In the genomic region with DNA sequence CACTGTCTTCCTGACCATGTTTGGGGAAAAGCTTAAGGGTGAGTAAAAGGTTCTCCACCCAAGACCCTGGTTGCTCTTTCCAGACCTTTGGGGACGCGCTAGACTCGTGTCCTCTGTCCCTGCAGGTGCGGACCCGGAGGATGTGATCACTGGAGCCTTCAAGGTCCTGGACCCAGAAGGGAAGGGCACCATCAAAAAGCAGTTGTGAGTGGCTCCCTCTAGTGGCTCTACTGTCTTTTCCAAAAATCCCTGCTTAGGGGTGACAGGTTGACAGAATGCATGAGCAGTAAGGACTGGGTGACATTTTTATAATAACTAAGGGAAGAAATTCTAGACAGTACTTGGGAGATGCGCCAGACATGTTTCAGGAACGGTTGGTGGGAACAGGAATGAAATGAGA, we compare ENCODE assay signal across 9 mouse cellular contexts. TPM values are rescaled to one million over a fixed set of nuclear protein-coding genes. Genes with fewer than 3 reads are reported as not detected.
DNase-seq lines count a peak whose midpoint lies in the region; ATAC-seq and TF ChIP-seq lines count a peak whose summit lies in the region.
"Had no signal": no experiment of that assay in that cellular context is flagged by ENCODE, and none has a peak within 500 bp of the region (broad histone marks: within the 10 kb centered on the region; RNA-seq: fewer than 3 reads in every experiment).

No protein-coding gene starts in this region.

- ATAC-seq in embryonic facial prominence, embryonic 14.5 days (ENCODE audit: low read depth), result no peak
- ATAC-seq in stomach, postnatal 0 days (ENCODE audit: low FRiP score, low TSS enrichment), result no peak
- ATAC-seq in granulocyte monocyte progenitor cell, adult 5-6 weeks (replicated peaks; ENCODE audit: poor library complexity, severe bottlenecking), result no peak

- no peaks in the 10 kb centered on the region for H3K9me3 ChIP-seq in embryonic facial prominence, embryonic 14.5 days (ENCODE audit: control insufficient read depth, low read length)
- no peaks in the 10 kb centered on the region for H3K9me3 ChIP-seq in stomach, postnatal 0 days (ENCODE audit: control insufficient read depth, low read length)
- H3K9me3 ChIP-seq: lung, embryonic 15.5 days had no signal

- TF ChIP-seq POLR2A in spleen, adult 2 months (IDR thresholded peaks at IDR 0.05; ENCODE audit: low read depth, low read length), result no peak

- peak; percentile 43; the same call in 1 of the 2 replicates for TF ChIP-seq CTCF in spleen, adult 2 months (IDR thresholded peaks at IDR 0.05; ENCODE audit: extremely low read depth, insufficient read depth, insufficient read length, insufficient replicate concordance)
- peak; percentile 78 for TF ChIP-seq CTCF in stomach, postnatal 0 days (IDR thresholded peaks at IDR 0.05; ENCODE audit: low read depth)

- H3K27me3 ChIP-seq in spleen, adult 2 months (ENCODE audit: control insufficient read depth, insufficient read depth, low read length), result no peaks in the 10 kb centered on the region
- H3K27me3 ChIP-seq in embryonic facial prominence, embryonic 14.5 days (replicated peaks; ENCODE audit: control insufficient read depth, insufficient read depth, low read length), result no peaks in the 10 kb centered on the region
- no peaks in the 10 kb centered on the region for H3K27me3 ChIP-seq in stomach, postnatal 0 days (ENCODE audit: control insufficient read depth, insufficient read depth, low read length)
- H3K27me3 ChIP-seq: lung, embryonic 15.5 days had no signal

- H3K27ac ChIP-seq in spleen, adult 2 months (ENCODE audit: insufficient read depth, low read length), result no peak overlapping the region; the same call in 1 of the 2 replicates
- H3K27ac ChIP-seq in embryonic facial prominence, embryonic 14.5 days (replicated peaks; ENCODE audit: low read depth, low read length), result no peak overlapping the region
- H3K27ac ChIP-seq in stomach, postnatal 0 days (replicated peaks), result no peak overlapping the region
- H3K27ac ChIP-seq: lung, embryonic 15.5 days had no signal

- peaks cover 17% of the 10 kb centered on the region for H3K36me3 ChIP-seq in spleen, adult 2 months (ENCODE audit: control insufficient read depth, insufficient read depth, low read length)
- no peaks in the 10 kb centered on the region for H3K36me3 ChIP-seq in embryonic facial prominence, embryonic 14.5 days (ENCODE audit: control insufficient read depth, insufficient read depth, low read length)
- H3K36me3 ChIP-seq in stomach, postnatal 0 days (ENCODE audit: control insufficient read depth, insufficient read depth, low read length), result no peaks in the 10 kb centered on the region
- H3K36me3 ChIP-seq: lung, embryonic 15.5 days had no signal

- H3K4me3 ChIP-seq in spleen, adult 2 months (ENCODE audit: extremely low read depth, insufficient read depth, insufficient read length), result no peak overlapping the region
- H3K4me3 ChIP-seq in embryonic facial prominence, embryonic 14.5 days (ENCODE audit: low read depth, low read length), result peak overlapping the region; percentile 11
- no peak overlapping the region for H3K4me3 ChIP-seq in stomach, postnatal 0 days (ENCODE audit: low read depth, low read length)
- H3K4me3 ChIP-seq: lung, embryonic 15.5 days had no signal

- peak; percentile 70 to 80 for DNase-seq in cerebellum, postnatal 10 days
- DNase-seq in cerebellum, adult 11 months, result no peak
- no peak for DNase-seq in spleen, adult 2 months (ENCODE audit: low read depth in 1 of 2, low spot score in 2 of 2)
- DNase-seq in spleen, adult 12 weeks (ENCODE audit: low spot score), result no peak
- no peak for DNase-seq in embryonic facial prominence, embryonic 14.5 days (ENCODE audit: low spot score)
- peak; percentile 39 for DNase-seq in stomach, postnatal 0 days (ENCODE audit: low spot score)
- DNase-seq in layer of hippocampus, postnatal 14 days (ENCODE audit: low spot score in 2 of 2), result no peak

- 38% methylated on average over 7 of the region's 7 CpGs for WGBS in spleen, adult 2 months
- 48% methylated on average over 7 of the region's 7 CpGs for WGBS in embryonic facial prominence, embryonic 14.5 days
- 54% methylated on average over 7 of the region's 7 CpGs for WGBS in stomach, postnatal 0 days

- no peak overlapping the region for H3K9ac ChIP-seq in embryonic facial prominence, embryonic 14.5 days (ENCODE audit: low read depth, low read length)
- H3K9ac ChIP-seq in stomach, postnatal 0 days (ENCODE audit: low read length), result no peak overlapping the region
- H3K9ac ChIP-seq: lung, embryonic 15.5 days had no signal

- H3K4me1 ChIP-seq in spleen, adult 2 months (ENCODE audit: control insufficient read depth, insufficient read depth, insufficient read length), result peaks cover 29% of the 10 kb centered on the region; the same call in 1 of the 2 replicates
- 0 out of 2 replicates have a peak, but pooled peaks cover 4% of the 10 kb centered on the region for H3K4me1 ChIP-seq in embryonic facial prominence, embryonic 14.5 days (ENCODE audit: control insufficient read depth, insufficient read depth, low read length)
- no peaks in the 10 kb centered on the region for H3K4me1 ChIP-seq in stomach, postnatal 0 days (replicated peaks; ENCODE audit: control insufficient read depth, insufficient read depth)

- H3K4me2 ChIP-seq in embryonic facial prominence, embryonic 14.5 days (ENCODE audit: low read depth, low read length), result no peak overlapping the region; the same call in 1 of the 2 replicates
- H3K4me2 ChIP-seq in stomach, postnatal 0 days (replicated peaks; ENCODE audit: low read depth), result no peak overlapping the region

- no peak for TF ChIP-seq EP300 in stomach, postnatal 0 days (optimal IDR thresholded peaks at IDR 0.05)

RNA-seq across cellular contexts. Expression of gene Mylpf, which starts 4.8 kb away (rescaled TPM):
- polyA plus RNA-seq in spleen, adult 2 months (2012; rRNA removed), result 1.2 and 5.2 TPM in 2 replicates
- polyA plus RNA-seq in embryonic facial prominence, embryonic 14.5 days (2014; fragmentation: Nextera tagmentation; extraction: Ambion mirVana), result 1,018 and 1,489 TPM in 2 replicates
- polyA plus RNA-seq in stomach, postnatal 0 days (2015; fragmentation: Nextera tagmentation; extraction: Ambion mirVana), result 11.7 and 15.9 TPM in 2 replicates
- 9.1 and 25.5 TPM in 2 replicates for total RNA-seq in granulocyte monocyte progenitor cell, adult 5-6 weeks (2014; fragmentation: Nextera tagmentation)
- 1.2 and 4.3 TPM in 2 replicates for total RNA-seq in granulocyte monocyte progenitor cell, adult 5-6 weeks (2017)
- 1 to 10 TPM; 1.0 to 1.5 TPM for total RNA-seq in layer of hippocampus, postnatal 14 days (2021)

RNA-seq across cellular contexts. Expression of gene Tbc1d10b, which starts 5.2 kb away (rescaled TPM):
- 33.0 and 34.3 TPM in 2 replicates for polyA plus RNA-seq in spleen, adult 2 months (2012; rRNA removed)
- polyA plus RNA-seq in embryonic facial prominence, embryonic 14.5 days (2014; fragmentation: Nextera tagmentation; extraction: Ambion mirVana), result 25.0 and 27.1 TPM in 2 replicates
- 11.7 and 12.1 TPM in 2 replicates for polyA plus RNA-seq in stomach, postnatal 0 days (2015; fragmentation: Nextera tagmentation; extraction: Ambion mirVana)
- total RNA-seq in granulocyte monocyte progenitor cell, adult 5-6 weeks (2014; fragmentation: Nextera tagmentation), result 27.0 and 33.2 TPM in 2 replicates
- 26.2 and 35.0 TPM in 2 replicates for total RNA-seq in granulocyte monocyte progenitor cell, adult 5-6 weeks (2017)
- total RNA-seq in layer of hippocampus, postnatal 14 days (2021), result 10 to 100 TPM; 93.6 to 97.3 TPM

RNA-seq across cellular contexts. Expression of gene Cd2bp2, which starts 17.6 kb away (rescaled TPM):
- 22.7 and 26.4 TPM in 2 replicates for polyA plus RNA-seq in spleen, adult 2 months (2012; rRNA removed)
- 45.4 and 55.1 TPM in 2 replicates for polyA plus RNA-seq in embryonic facial prominence, embryonic 14.5 days (2014; fragmentation: Nextera tagmentation; extraction: Ambion mirVana)
- 22.8 and 25.2 TPM in 2 replicates for polyA plus RNA-seq in stomach, postnatal 0 days (2015; fragmentation: Nextera tagmentation; extraction: Ambion mirVana)
- total RNA-seq in granulocyte monocyte progenitor cell, adult 5-6 weeks (2014; fragmentation: Nextera tagmentation), result 21.1 and 44.7 TPM in 2 replicates
- total RNA-seq in granulocyte monocyte progenitor cell, adult 5-6 weeks (2017), result 44.1 and 58.2 TPM in 2 replicates
- 10 to 100 TPM; 75.1 to 77.0 TPM for total RNA-seq in layer of hippocampus, postnatal 14 days (2021)

RNA-seq across cellular contexts. Expression of gene Zfp553, which starts 19.4 kb away (rescaled TPM):
- 9.2 and 12.9 TPM in 2 replicates for polyA plus RNA-seq in spleen, adult 2 months (2012; rRNA removed)
- 14.0 and 17.2 TPM in 2 replicates for polyA plus RNA-seq in embryonic facial prominence, embryonic 14.5 days (2014; fragmentation: Nextera tagmentation; extraction: Ambion mirVana)
- 11.4 and 12.2 TPM in 2 replicates for polyA plus RNA-seq in stomach, postnatal 0 days (2015; fragmentation: Nextera tagmentation; extraction: Ambion mirVana)
- total RNA-seq in granulocyte monocyte progenitor cell, adult 5-6 weeks (2014; fragmentation: Nextera tagmentation), result 6.0 and 18.7 TPM in 2 replicates
- 11.4 and 12.0 TPM in 2 replicates for total RNA-seq in granulocyte monocyte progenitor cell, adult 5-6 weeks (2017)
- 10 to 100 TPM; 17.8 to 18.1 TPM for total RNA-seq in layer of hippocampus, postnatal 14 days (2021)

RNA-seq across cellular contexts. Expression of gene Sept1, which starts 19.4 kb away (rescaled TPM):
- polyA plus RNA-seq in spleen, adult 2 months (2012; rRNA removed), result 280 and 335 TPM in 2 replicates
- polyA plus RNA-seq in embryonic facial prominence, embryonic 14.5 days (2014; fragmentation: Nextera tagmentation; extraction: Ambion mirVana), result 12.5 and 15.9 TPM in 2 replicates
- polyA plus RNA-seq in stomach, postnatal 0 days (2015; fragmentation: Nextera tagmentation; extraction: Ambion mirVana), result 7.0 and 7.9 TPM in 2 replicates
- 17.1 and 23.3 TPM in 2 replicates for total RNA-seq in granulocyte monocyte progenitor cell, adult 5-6 weeks (2014; fragmentation: Nextera tagmentation)
- 29.1 and 33.3 TPM in 2 replicates for total RNA-seq in granulocyte monocyte progenitor cell, adult 5-6 weeks (2017)
- 1 to 10 TPM; 6.9 to 8.6 TPM for total RNA-seq in layer of hippocampus, postnatal 14 days (2021)

Comparison
In these comparisons a context has a peak if more than half of its experiments do, and no peak if none do; other contexts are left out.
1. DNase-seq: peak in cerebellum, postnatal 10 days (2 of 2) and stomach, postnatal 0 days (single experiment); none in cerebellum, adult 11 months (single experiment), spleen, adult 2 months (0 of 2), spleen, adult 12 weeks (single experiment), embryonic facial prominence, embryonic 14.5 days (single experiment) and layer of hippocampus, postnatal 14 days (0 of 2).
2. RNA of gene Mylpf, which starts 4.8 kb away (polyA plus RNA-seq): 1,018 to 1,489 TPM in embryonic facial prominence, embryonic 14.5 days; 11.7 to 15.9 TPM in stomach, postnatal 0 days and 1.2 to 5.2 TPM in spleen, adult 2 months; every median in the first group is over 10 times any median in the second.